Mouse (Mus musculus) frontal cortex, adult (tissue): ENCODE measurements around the gene Ctns.

Experiments
- ATAC-seq: cut with Nextera tagmentation; 2 replicates; pipeline ENCODE4 v1.9.2; 2017; ENCODE audit warnings: mild to moderate bottlenecking, moderate library complexity, mixed read lengths; ENCODE audit not compliant: low TSS enrichment

Ctns gene

GRCm38 (mm10) chr11:73198603-73199229 lies at the start of gene Ctns:
Ctns (minus strand) TSS chr11:73199042.
- peak; percentile 95 for ATAC-seq

DNA sequence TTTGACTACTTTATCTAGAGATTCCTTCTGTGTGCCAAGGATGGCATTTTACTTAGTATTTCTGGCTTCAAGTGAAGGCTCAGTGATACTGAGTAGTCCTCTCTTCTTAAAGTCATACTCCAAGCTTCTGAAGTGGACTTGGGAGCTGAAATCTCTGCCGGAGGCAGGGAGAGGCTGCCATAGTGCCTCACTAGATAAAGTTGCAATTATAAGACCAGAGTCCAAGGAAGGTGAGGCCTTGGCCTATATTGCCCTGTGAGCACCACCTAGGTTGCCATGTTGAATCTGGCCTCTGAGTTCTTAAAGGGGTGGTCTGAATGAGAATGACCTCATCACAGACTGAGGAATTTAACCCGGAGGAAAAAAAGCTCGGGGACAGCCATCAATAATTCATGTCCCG lies 43.9 kb upstream of the Ctns start:
- no peak for ATAC-seq

DNA sequence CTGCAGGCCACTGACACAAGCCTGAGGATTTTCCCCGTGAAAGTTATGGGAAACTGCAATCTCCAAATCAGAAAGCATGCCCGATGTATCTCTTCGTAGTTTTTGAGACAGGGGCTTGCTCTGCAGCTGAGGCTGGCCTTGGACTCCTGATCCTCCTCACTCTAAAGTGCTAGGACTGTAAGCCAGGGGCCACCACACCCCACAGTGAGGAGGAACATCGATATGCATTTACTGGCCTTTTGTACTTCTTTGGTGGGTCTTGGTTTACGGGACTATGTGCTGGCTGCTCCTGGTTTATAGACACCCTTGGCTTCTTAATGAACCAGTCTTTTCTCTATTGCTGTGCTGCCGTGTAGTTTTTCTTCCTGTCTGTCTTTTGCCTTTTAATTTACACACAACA lies 43.4 kb upstream of the Ctns start:
- no peak for ATAC-seq

GRCm38 (mm10) chr11:73236731-73237130 lies 37.9 kb upstream of the Ctns start:
- no peak for ATAC-seq

DNA sequence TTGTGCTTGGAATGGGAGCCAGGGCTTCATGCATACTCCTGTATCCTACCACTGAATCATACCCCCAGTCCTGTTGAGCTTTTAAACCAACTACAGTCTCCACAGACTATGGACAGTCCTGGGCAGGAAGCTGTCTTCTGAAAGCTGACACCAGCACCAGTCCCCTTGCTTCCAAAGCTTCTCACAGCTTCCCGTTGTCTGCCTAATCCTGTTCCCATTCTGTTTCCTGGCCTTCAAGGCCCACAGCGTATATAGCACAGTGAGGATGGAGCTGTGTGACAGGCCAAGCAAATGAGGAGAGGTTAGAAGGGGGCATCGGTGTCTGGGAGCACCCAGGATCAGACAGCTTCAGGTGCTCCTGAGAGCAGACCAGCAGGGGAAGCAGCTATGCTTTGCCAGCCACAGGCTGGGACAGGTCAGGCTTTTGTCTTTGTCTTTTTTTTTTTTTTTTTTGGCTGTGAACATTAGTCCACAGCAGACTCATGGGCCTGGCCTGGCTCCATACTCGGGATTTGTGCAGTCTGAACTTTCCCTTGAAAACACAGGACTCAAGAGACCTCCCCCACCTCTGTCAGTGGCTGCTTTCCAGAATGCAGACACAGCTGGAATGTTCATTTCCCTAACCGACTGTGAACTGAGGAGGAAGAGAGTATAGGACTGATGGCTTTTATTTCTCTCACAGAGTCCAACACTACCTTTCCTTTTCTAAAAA lies 37.3 kb upstream of the Ctns start:
- no peak for ATAC-seq

DNA sequence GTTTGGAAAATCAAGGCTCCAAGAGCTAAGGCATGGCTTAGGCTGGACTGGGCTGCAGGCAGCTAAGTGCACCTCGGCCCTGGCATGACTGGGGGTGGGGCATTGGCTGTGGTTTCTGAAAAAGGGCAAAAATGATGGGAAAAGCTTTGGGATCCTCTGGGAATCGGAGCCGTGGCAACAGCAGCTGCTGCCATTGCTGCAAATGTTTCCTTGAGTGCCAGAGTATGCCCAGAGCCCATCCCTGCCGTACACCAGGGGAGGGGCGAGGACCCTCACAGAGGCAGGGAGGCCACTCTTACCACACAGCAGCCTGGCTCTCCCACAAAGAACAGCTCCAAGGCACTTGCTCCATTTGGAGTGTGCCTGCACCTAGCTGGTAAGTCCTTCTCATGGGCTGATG lies 35.1 kb upstream of the Ctns start, which contains the start of gene Trpv1:
TSS of gene Trpv1 (plus strand) at position 301 of the 400 bp plus-strand sequence.
- ATAC-seq: no peak

GRCm38 (mm10) chr11:73232513-73232912 lies 33.7 kb upstream of the Ctns start:
- no peak for ATAC-seq

GRCm38 (mm10) chr11:73230081-73230480 lies 31.2 kb upstream of the Ctns start:
- no peak for ATAC-seq

DNA sequence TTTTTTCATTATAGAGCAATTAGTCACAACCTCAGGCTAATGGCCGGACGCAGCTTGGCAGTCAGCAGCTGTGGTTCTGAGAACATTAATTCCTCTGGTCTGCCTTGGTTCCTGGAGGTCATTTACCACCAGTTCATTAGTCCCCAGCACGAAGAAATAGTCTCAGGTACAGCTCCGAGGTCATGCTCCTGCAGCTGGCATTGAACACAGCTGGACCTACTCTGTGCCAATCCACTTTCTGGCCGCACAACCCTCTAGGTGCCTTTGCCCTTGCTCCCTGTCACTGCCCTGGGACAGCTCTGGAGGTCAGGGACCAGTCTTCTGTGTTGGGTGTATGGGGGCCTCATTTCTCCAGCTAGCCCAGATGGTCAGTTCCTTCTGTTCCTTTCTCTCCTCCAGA lies 30.0 kb upstream of the Ctns start:
- ATAC-seq: no peak

- no peak for ATAC-seq
These were observed 27.0 kb upstream of the Ctns start for GRCm38 (mm10) chr11:73225856-73226255.

DNA sequence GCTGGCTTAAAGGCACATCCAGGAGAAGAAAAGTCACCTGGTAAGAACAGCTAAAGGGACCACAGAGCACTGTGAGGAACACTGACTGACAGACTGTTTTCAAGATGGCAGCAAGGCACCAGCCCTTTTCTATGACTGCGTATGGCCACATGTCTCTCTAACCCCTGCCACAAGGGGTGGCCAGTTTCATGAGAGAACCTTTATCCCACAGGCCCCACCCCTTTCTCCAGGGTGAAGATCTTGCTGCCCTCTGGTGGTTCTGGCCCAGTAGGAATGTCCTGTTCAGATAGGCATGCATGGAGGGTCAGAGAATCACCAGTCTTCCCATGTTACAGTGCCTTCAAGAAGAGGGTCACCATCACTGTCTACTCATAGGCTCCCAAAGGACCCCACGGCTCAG lies 25.1 kb upstream of the Ctns start:
- ATAC-seq: no peak

GRCm38 (mm10) chr11:73222846-73223245 lies 24.0 kb upstream of the Ctns start:
- ATAC-seq: no peak

DNA sequence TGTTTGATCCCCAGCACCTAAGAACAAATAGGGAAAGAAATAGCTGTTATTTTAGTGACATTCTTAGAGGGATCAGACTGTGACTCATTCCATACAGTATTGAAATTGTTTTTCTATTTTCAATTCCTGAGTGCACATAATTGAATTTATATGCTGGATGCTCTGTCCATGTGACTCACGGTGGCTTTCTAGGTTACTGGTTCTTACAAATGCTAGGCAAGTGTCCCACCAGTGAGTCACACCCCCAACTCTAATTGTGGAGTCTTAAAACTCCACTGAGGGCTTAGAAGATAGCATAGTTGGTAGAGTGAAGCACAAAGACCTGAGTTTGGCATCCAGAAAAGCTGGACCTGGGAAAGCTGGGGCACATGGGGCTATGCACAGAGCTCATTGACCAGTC lies 21.8 kb upstream of the Ctns start:
- no peak for ATAC-seq

- no peak for ATAC-seq
These were observed 20.8 kb upstream of the Ctns start for GRCm38 (mm10) chr11:73219671-73220070.

DNA sequence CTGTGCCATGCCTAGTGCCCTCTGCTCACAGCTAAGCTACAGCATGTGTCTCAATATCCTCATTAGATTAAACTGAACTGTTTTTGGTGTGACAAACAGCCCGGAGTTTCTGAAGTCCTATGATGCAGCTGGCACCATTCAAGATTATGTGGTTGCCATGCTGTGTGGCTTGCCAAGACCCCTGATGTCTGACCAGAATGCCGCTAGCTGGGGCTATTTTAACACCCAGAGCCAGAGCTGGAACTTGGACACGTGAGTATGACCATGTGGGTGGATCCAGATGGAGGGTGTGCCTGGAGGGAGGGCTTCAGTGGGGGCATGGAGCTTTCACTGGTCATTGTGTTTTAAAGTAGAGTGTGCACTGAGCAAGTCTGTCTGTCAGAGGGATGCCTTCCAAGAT lies 15.1 kb upstream of the Ctns start:
- ATAC-seq: no peak

- no peak for ATAC-seq
These were observed 8.8 kb upstream of the Ctns start for GRCm38 (mm10) chr11:73207621-73208020.

DNA sequence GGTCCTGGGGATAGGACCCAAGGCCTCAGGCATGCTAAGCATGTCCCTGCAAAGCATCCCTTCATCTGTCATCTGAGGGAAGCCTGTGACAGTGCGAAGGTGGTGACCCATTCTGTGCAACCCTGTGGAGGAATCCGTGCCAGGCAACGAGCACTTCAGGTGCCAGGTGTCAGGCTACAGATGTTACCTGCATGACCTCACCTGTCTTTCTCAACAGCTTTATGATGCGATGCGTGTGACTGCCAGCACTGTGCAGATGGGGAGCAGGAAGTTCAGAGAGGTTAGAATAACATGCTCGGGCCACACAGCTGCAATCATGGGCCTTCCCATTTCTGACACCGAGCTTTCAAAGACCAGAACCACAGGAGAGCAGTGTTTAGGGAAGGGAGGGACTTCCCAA lies 6.4 kb upstream of the Ctns start:
- no peak for ATAC-seq

- no peak for ATAC-seq
These were observed 5.1 kb upstream of the Ctns start for GRCm38 (mm10) chr11:73203895-73204294.

DNA sequence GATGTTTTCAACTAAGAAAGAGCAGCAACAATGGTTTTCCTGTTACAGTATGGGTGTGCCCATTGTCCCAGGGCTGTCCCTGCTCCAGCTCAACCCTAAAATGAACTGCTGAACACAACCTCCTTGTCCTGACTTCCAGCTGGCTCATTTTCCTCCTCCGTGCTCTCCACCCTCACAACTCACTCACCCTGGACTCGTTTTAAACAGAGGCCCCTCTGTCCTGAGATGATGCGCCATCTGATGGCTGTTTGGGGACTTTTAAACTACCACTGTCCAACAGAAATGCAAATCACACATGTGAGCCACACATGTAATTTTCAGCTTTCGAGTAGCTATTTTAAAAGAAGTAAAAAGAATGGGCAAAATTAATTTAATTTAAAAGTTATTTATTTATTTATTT lies 2.8 kb upstream of the Ctns start:
- no peak for ATAC-seq

DNA sequence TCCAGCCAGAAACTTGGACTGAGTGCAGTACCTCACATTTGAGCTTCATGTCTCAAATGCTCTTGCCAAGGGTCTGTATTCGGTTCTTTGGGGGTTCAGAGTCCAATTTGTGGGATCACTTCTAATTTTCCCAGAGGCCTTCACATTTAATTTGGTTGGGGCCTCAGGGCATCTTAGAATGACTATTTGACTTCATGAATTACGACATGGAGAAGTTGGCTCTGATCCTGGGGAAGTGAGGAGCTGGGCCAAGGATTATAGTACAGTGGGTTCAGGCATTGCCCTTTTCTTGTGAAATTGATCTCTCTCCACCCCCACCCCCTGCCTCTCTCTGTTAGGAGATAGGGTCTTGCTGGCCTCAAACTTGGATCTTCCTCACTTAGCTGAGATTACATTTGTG lies 2.2 kb upstream of the Ctns start:
- no peak for ATAC-seq

DNA sequence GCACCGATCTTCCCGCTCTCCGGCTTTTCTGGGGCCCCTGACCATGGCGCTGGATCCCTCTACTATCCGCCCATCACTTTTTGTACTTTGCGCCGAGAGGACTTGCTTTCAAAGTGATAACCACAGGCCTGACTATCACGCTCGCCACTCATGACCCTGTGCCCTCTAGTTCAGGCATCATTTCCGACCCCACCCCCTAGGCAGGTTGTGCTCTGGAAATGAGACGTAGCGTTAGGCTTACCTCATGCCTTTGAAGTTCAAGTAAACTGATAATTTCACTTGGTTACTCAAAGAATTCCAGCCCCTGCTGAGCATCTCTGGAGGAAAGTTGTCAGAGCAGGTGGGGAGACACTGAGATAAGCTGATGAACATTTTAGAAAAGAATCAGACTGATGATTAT lies 1.0 kb upstream of the Ctns start:
- ATAC-seq: no peak

DNA sequence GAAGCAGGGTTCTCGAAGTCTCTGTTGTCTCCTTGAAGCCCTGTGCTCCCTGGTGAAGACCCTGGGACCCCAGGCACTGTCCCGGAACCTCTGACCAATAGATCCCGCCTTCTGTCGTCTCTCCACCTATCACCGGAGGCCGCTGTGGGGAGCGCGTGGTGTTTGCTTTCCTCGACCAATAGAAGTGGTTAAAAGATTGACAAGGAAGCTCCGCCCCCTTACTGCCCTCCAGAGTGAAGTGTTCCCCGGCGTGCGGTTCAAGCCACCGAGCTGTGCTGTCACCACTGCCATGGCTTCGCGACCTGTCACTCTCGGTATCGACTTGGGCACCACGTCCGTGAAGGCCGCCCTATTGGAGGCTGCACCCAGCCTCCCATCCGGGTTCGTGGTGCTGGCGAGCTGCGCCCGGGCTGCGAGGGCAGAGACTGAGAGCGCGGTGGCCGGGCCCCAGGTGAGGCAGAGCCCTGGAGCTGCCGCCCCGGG lies 429 bp upstream of the Ctns start, which contains the start of gene Shpk:
TSS of gene Shpk (plus strand) at position 231 of the 483 bp plus-strand sequence.
- ATAC-seq: peak; percentile 98

DNA sequence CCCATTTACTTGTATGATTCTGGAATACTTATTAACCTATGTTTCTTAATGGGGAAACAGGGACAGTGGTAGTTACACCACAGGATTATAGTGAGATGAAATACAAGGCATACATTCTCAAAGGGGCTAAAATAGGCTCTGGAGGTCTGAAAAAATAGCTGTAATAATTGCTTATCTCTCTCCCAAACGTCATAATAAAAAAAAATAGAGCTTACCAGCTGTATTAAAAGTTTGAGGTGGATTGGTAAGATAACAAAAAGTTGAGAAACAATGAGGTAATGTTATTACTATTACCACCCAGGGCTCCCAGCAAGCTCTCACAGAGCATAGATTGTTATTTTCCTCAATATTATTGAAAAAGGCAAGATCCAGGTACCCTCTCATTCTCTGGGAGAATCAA lies 652 bp downstream of the Ctns start:
- ATAC-seq: no peak

DNA sequence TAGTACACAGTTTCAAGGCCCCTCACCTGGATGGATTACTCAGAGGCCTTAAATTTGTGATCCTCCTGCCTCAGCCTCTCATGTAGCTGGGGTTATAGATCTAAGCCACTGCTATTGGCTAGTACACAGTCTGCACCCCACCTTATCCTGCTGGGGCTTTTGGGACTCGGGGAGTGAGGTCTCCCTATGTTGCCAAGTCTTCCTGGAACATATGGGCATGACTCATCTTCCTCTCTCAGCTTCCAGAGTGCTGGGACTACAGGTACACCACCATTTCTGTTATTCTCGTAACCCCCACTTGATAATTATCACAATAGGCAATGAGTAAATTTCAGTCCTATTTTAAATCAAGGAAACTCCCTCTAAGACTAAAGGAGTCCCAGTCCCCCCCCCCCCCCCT lies 4.4 kb downstream of the Ctns start:
- no peak for ATAC-seq
